Mouse (Mus musculus) heart, postnatal 10 days (tissue): ENCODE data around the gene Fabp2. TPM values are rescaled to one million over a fixed set of nuclear protein-coding genes. Genes with fewer than 3 reads are reported as not detected.
"Not testable (repeated sequence)": the region's sequence is repeated elsewhere in the genome, so short reads cannot be mapped to it uniquely, and the experiment has no call there.

Experiments used
- DNase-seq, 2 experiments: peaks; one replicate each; pipeline ENCODE4 v3.0.0; 2021
- intact Hi-C: fragments of 180-260 bp; cut with DNase I; formaldehyde crosslinking; loops from one replicate; pipeline ENCODE4 v1.15.1; 2025
- total RNA-seq, 2 experiments: library from RNA; stranded (reverse); gene quantifications; 2 replicates each; pipeline ENCODE4 v1.2.3; 2021

The Fabp2 gene
- total RNA-seq, 2 experiments from 2014 or later, result not detected

DNA sequence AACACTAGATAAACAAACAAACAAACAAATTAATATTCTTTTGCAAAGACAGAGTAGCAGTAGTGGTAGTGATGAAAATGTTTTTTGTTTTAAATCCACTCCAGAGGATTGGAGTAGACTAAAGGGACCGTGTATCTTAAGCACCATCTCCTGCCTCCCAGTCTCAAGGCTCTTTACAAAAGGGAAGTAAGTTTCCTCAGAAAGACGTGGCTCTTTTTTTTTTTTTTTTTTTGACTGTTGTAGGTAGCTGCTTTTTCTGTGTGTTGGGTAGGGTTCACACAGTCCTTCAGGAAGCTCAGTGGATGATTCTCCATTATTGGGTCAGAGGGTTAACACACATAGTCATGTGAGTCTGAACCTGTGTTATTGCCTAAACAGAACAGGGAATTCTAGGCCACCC, 23.8 kb downstream of the Fabp2 start:
- intact Hi-C loops, result no loop called here
- no peak for DNase-seq

GRCm38 (mm10) chr3:122919260-122919659, 24.4 kb downstream of the Fabp2 start, which contains the start of gene Gm10959:
TSS of gene Gm10959 (minus strand) at chr3:122919360.
- intact Hi-C loops, result no loop called here
- no peak for DNase-seq

GRCm38 (mm10) chr3:122920572-122921435, 25.9 kb downstream of the Fabp2 start:
- intact Hi-C loops, result no loop called here
- no peak for DNase-seq

DNA sequence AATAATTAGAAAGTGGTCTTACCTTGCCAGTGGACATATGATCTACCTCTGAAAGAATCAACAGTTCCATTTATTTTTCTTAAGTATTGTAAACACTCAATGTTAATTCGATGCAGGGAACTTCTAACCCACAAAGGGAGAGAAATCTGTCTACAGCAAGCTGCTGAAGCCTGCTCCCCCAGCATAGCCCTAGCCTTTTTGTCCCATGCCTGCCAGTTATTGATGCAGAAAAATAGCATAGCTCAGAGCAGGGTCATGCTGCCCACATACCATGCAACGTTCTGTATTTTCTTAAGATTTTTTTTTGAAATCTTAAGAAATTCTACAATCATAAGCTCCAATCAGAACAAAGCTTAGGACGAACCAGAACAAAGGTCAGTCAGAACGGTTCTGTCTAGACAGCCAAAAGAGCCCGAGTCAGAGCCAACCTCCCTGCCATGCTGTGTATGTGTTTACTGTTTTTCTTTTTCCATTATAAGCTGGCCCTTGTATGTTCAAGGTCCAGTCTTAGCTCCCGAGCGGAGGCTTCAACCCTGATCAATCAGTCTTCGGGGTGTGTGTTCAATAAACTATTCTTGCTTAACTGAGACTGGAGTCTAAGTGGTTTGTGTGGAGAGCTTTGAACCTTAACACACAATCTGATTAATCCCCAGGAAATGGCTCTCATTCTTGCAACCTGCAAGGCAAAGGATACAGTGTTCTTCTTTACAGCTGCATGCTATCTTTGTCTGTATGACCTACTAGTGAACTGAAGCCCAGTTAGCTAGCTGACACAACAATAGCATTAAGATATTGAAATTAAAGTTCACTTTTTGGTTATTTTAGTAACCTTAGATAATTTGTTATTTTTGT, 27.0 kb downstream of the Fabp2 start:
- intact Hi-C loops, result no loop called here
- DNase-seq, result no peak

- no peak for DNase-seq
- intact Hi-C loops, result no loop called here
Observed at GRCm38 (mm10) chr3:122923147-122923546, 28.3 kb downstream of the Fabp2 start.

GRCm38 (mm10) chr3:122924009-122924914, 29.4 kb downstream of the Fabp2 start, which contains the start of gene 1810037I17Rik:
TSS of gene 1810037I17Rik (plus strand) at chr3:122924203.
- DNase-seq, result peak; percentile 97 to 98
- intact Hi-C loops, result no loop called here

DNA sequence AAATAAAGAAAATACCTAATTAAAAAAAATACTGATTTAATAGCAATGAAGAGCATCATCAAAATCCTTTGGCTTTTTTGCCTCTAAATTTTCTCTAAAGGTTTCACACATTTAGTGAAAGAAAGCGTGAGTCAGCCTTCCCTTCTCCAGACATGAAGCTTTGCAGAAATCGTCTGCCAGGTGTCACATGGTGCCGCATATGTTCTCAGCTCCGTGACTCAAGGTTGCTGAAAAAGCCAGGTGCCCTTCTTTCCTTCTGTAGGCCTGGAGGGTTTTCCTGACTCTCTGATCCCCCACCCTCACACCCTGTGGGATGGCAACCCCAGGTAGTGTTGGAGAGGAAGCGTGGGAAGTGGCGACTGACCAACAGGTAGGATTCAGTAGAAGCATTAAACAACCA, 34.9 kb downstream of the Fabp2 start:
- intact Hi-C loops, result loop anchor here (10.0 kb wide), 1 partner anchor 425 kb away; no protein-coding TSS in a partner anchor
- DNase-seq, result no peak

- intact Hi-C loops, result loop anchor here (10.0 kb wide), 1 partner anchor 422 kb away; no protein-coding TSS in a partner anchor
Observed at GRCm38 (mm10) chr3:122932466-122932865, 37.6 kb downstream of the Fabp2 start.

GRCm38 (mm10) chr3:122937176-122937575, 42.3 kb downstream of the Fabp2 start:
- DNase-seq, result not testable (repeated sequence)
- intact Hi-C loops, result loop anchor here (10.0 kb wide), 1 partner anchor 418 kb away; no protein-coding TSS in a partner anchor

More at GRCm38 (mm10) chr3:122932466-122932865, 37.6 kb downstream of the Fabp2 start:
- DNase-seq, result no peak

DNA sequence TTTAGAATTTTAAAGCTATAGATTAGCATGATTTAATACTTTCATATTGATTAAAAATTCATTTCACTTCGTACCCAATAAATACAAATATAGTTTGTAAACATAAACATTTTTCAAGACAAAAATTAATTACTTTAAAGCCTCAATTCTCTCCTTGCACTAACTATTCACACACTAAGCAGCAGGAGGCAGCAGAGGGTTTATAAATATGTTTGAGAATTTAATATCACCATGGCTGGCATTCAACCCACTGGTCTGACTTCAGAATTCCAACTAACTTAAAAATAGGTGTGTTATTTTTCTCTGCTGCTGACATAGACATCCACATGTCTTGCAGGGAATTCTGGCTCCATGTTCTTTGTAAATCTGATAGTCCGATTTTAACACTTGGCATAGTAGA, 44.3 kb downstream of the Fabp2 start:
- intact Hi-C loops, result loop anchor here (1.0 to 10.0 kb wide), 3 partner anchors 164 to 416 kb away; no protein-coding TSS in a partner anchor
- DNase-seq, result peak; percentile 78 to 86

DNA sequence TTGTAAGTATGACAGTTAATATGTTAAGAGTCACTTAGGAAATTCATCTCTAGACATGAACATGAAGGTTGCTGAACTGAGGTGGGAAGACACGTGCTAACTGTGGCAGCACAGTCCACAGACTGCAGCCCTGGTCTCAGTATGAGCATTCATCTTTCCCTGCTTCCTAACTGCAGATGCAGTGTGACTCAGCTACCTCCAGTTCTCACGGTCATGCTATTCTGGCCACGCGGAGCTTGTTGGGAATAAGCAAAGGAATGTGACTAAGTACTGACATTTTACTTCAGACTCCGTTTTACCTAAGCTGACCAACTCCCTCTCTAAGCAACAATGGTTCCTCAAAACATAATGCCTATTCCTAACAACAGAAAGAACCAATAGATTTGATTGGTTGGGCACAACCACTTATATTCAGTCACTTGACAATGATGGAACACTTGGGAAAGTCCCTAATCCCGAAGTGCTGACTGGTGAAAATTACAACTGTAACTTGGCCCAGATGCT, 48.6 kb downstream of the Fabp2 start:
- no peak for DNase-seq
- intact Hi-C loops, result loop anchor here (10.0 kb wide), 1 partner anchor 381 kb away; no protein-coding TSS in a partner anchor

Other genes starting within 250 kb of the Fabp2 start
- 10 to 100 TPM; 10.5 to 12.9 TPM for gene Pde5a, start 166.1 kb upstream of the Fabp2 start, total RNA-seq
- gene Gm10959, start 24.3 kb downstream of the Fabp2 start, total RNA-seq, result not detected
- gene 1810037I17Rik, start 29.1 kb downstream of the Fabp2 start, total RNA-seq, result 10 to 100 TPM; 88.5 to 92.0 TPM
- gene Usp53, start 89.4 kb downstream of the Fabp2 start, total RNA-seq, result 1 to 10 TPM; 8.3 to 8.4 TPM
- gene Myoz2, start 139.9 kb downstream of the Fabp2 start, total RNA-seq, result 1,000 to 10,000 TPM; 1,201 to 1,221 TPM